9 mouse cellular contexts compared by ENCODE assay signal in the genomic region with DNA sequence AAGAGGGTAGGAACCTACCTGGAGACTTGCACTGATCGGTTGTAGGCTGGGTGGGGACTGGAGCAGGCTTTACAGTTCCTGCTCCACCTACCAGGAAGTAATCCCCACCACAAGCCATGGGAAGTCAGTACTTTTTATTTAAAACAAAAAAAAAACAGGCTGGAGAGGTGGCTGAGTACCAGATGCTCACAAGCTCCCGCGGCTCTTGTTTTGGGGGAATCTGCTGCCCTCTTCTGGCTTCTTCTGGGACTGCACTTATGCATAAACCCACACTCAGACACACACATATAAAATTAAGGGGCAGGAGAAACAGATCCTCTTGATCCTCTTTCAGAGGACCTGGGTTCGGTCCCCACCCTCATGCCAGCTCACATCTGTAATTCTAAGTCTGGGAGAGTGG. TPM values are rescaled to one million over a fixed set of nuclear protein-coding genes. Genes with fewer than 3 reads are reported as not detected.
DNase-seq lines count a peak whose midpoint lies in the region.
"Had no signal": no experiment of that assay in that cellular context is flagged by ENCODE, and none has a peak within 500 bp of the region (broad histone marks: within the 10 kb centered on the region; RNA-seq: fewer than 3 reads in every experiment).

No protein-coding gene starts in this region.

- 81% methylated on average over 4 of the region's 4 CpGs for WGBS in limb, embryonic 10.5 days

- no peaks in the 10 kb centered on the region for H3K36me3 ChIP-seq in limb, embryonic 10.5 days

- no peaks in the 10 kb centered on the region for H3K9me3 ChIP-seq in limb, embryonic 10.5 days (replicated peaks)

- no peak overlapping the region for H3K4me3 ChIP-seq in limb, embryonic 10.5 days

- H3K27ac ChIP-seq in limb, embryonic 10.5 days, result no peak overlapping the region
- H3K27ac ChIP-seq: macrophage had no signal

- H3K27me3 ChIP-seq in limb, embryonic 10.5 days (ENCODE audit: low read depth, poor library complexity, severe bottlenecking), result no peaks in the 10 kb centered on the region

- H3K4me1 ChIP-seq in limb, embryonic 10.5 days, result 0 out of 2 replicates have a peak, but pooled peaks cover 3% of the 10 kb centered on the region

- DNase-seq in adrenal gland, adult 18-20 months (ENCODE audit: low spot score in 2 of 2), result peak; percentile 22 to 35
- DNase-seq in adrenal gland, adult 8-10 months, result no peak
- DNase-seq in layer of hippocampus, adult 11-12 months (ENCODE audit: low spot score), result peak; percentile 26
- no peak for DNase-seq in layer of hippocampus, postnatal 36 days
- DNase-seq in T-cell, adult 2 months (ENCODE audit: low spot score), result peak; percentile 19
- DNase-seq in limb, embryonic 10.5 days (ENCODE audit: low spot score), result peak; percentile 53
- peak; percentile 46 for DNase-seq in thymus, postnatal 0 days (ENCODE audit: low spot score)
- DNase-seq in gastrocnemius, postnatal 4 days (ENCODE audit: low spot score in 2 of 2), result no peak

RNA-seq across cellular contexts. Expression of a gene that starts 27.3 kb away (rescaled TPM):
- total RNA-seq in adrenal gland, adult 18-20 months (2021), result under 1 TPM; 0.43 to 0.45 TPM
- total RNA-seq in adrenal gland, adult 8-10 months (2022), result not detected
- under 1 TPM; 0.40 to 0.71 TPM for total RNA-seq in layer of hippocampus, postnatal 36 days (2021)
- 0.95 and 1.8 TPM in 2 replicates for polyA plus RNA-seq in limb, embryonic 10.5 days (2016; fragmentation: Nextera tagmentation; extraction: Ambion mirVana)
- 1.4 and 2.2 TPM in 2 replicates for polyA plus RNA-seq in thymus, postnatal 0 days (2015; fragmentation: Nextera tagmentation; extraction: Ambion mirVana)
- under 1 TPM; 0.66 to 0.73 TPM for total RNA-seq in gastrocnemius, postnatal 4 days (2021)

RNA-seq across cellular contexts. Expression of a gene that starts 39.4 kb away (rescaled TPM):
- total RNA-seq in adrenal gland, adult 18-20 months (2021), result 1 to 10 TPM; 5.8 to 9.5 TPM
- 10 to 100 TPM; 16.1 to 22.6 (median 18.0) TPM for total RNA-seq in adrenal gland, adult 8-10 months (2022)
- total RNA-seq in layer of hippocampus, postnatal 36 days (2021), result 1 to 10 TPM; 3.1 to 3.2 TPM
- 73.1 and 88.1 TPM in 2 replicates for polyA plus RNA-seq in limb, embryonic 10.5 days (2016; fragmentation: Nextera tagmentation; extraction: Ambion mirVana)
- 4.5 and 5.3 TPM in 2 replicates for polyA plus RNA-seq in thymus, postnatal 0 days (2015; fragmentation: Nextera tagmentation; extraction: Ambion mirVana)
- total RNA-seq in gastrocnemius, postnatal 4 days (2021), result 100 to 1,000 TPM; 103 to 106 TPM

RNA-seq across cellular contexts. Expression of a gene that starts 58.5 kb away (rescaled TPM):
- total RNA-seq in adrenal gland, adult 18-20 months (2021), result 100 to 1,000 TPM in 1 of 2 experiments, 10 to 100 TPM in 1; 89.9 to 101 TPM
- 100 to 1,000 TPM in 2 of 4 experiments, 10 to 100 TPM in 2; 88.8 to 113 (median 97.7) TPM for total RNA-seq in adrenal gland, adult 8-10 months (2022)
- 10 to 100 TPM; 85.9 to 99.4 TPM for total RNA-seq in layer of hippocampus, postnatal 36 days (2021)
- polyA plus RNA-seq in limb, embryonic 10.5 days (2016; fragmentation: Nextera tagmentation; extraction: Ambion mirVana), result 121 TPM in 2 replicates
- polyA plus RNA-seq in thymus, postnatal 0 days (2015; fragmentation: Nextera tagmentation; extraction: Ambion mirVana), result 61.5 and 67.0 TPM in 2 replicates
- total RNA-seq in gastrocnemius, postnatal 4 days (2021), result 100 to 1,000 TPM; 123 to 137 TPM

Comparison
In these comparisons a context has a peak if more than half of its experiments do, and no peak if none do; other contexts are left out.
1. DNase-seq: peak in adrenal gland, adult 18-20 months (2 of 2), layer of hippocampus, adult 11-12 months (single experiment), T-cell, adult 2 months (single experiment), limb, embryonic 10.5 days (single experiment) and thymus, postnatal 0 days (single experiment); none in adrenal gland, adult 8-10 months (single experiment), layer of hippocampus, postnatal 36 days (0 of 2) and gastrocnemius, postnatal 4 days (0 of 2).
2. RNA of a gene that starts 39.4 kb away (total RNA-seq): 103 to 106 TPM in gastrocnemius, postnatal 4 days; 16.1 to 22.6 TPM in adrenal gland, adult 8-10 months, 5.8 to 9.5 TPM in adrenal gland, adult 18-20 months and 3.1 to 3.2 TPM in layer of hippocampus, postnatal 36 days; every median in the first group is over 4 times any median in the second.